ENCODE assay signal across 16 mouse cellular contexts in the genomic region with DNA sequence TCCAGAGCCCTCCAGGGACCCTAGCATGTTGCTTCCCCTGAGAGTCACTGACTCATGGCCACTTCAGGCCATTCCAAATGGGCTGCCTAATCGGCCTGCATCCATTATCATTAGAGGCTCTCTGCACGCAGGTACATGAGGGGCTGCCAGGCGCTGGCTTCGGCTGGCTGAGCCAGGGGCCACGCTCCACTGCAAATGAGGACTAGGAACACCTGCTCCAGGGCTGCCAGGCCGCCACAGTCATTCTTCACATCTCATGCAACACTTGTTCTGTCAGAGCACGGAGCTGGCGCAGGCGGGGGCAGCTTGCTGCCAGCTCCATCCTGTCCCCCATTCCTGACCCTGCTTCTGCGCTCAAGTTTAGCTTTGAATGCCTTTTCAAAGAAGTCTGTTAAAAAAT.
DNase-seq lines count a peak whose midpoint lies in the region; ATAC-seq and TF ChIP-seq lines count a peak whose summit lies in the region.
"Had no signal": no experiment of that assay in that cellular context is flagged by ENCODE, and none has a peak within 500 bp of the region (broad histone marks: within the 10 kb centered on the region; RNA-seq: fewer than 3 reads in every experiment).

No protein-coding gene starts in this region.

- no peak overlapping the region for H3K4me3 ChIP-seq in hindbrain, embryonic 16.5 days (ENCODE audit: low read length)
- no peak overlapping the region for H3K4me3 ChIP-seq in kidney, postnatal 0 days (replicated peaks; ENCODE audit: low read depth, low read length)
- no peak overlapping the region for H3K4me3 ChIP-seq in heart, adult 2 months
- H3K4me3 ChIP-seq: erythroblast, embryonic 14.5 days; limb, embryonic 13.5 days; lung, embryonic 15.5 days; megakaryocyte, embryonic 14.5 days; myocyte had no signal

- no peak overlapping the region for H3K27ac ChIP-seq in hindbrain, embryonic 16.5 days (ENCODE audit: low read depth, low read length)
- no peak overlapping the region for H3K27ac ChIP-seq in kidney, postnatal 0 days
- no peak overlapping the region for H3K27ac ChIP-seq in heart, adult 2 months
- H3K27ac ChIP-seq: lung, embryonic 15.5 days had no signal

- H3K9ac ChIP-seq in hindbrain, embryonic 16.5 days (ENCODE audit: low read depth, low read length): no peak overlapping the region
- H3K9ac ChIP-seq in kidney, postnatal 0 days (ENCODE audit: low read depth, low read length): no peak overlapping the region
- no peak overlapping the region for H3K9ac ChIP-seq in heart, adult 2 months (ENCODE audit: low read depth, low read length)
- H3K9ac ChIP-seq: limb, embryonic 13.5 days; lung, embryonic 15.5 days had no signal

- H3K27me3 ChIP-seq in hindbrain, embryonic 16.5 days (replicated peaks; ENCODE audit: control insufficient read depth, insufficient read depth, low read length): no peaks in the 10 kb centered on the region
- H3K27me3 ChIP-seq in kidney, postnatal 0 days (ENCODE audit: insufficient read depth, low read length): no peaks in the 10 kb centered on the region
- H3K27me3 ChIP-seq in heart, adult 2 months (ENCODE audit: control insufficient read depth, insufficient read depth, low read length): no peaks in the 10 kb centered on the region
- H3K27me3 ChIP-seq: lung, embryonic 15.5 days; megakaryocyte, embryonic 14.5 days had no signal

- H3K79me2 ChIP-seq in heart, adult 2 months (replicated peaks; ENCODE audit: control insufficient read depth, insufficient read depth, low read length): no peaks in the 10 kb centered on the region

- no peak overlapping the region for H3K4me2 ChIP-seq in hindbrain, embryonic 16.5 days (ENCODE audit: low read length)
- no peak overlapping the region for H3K4me2 ChIP-seq in kidney, postnatal 0 days (ENCODE audit: low read length)
- H3K4me2 ChIP-seq: limb, embryonic 13.5 days; lung, embryonic 15.5 days had no signal

- no peak for TF ChIP-seq CTCF in kidney, postnatal 0 days (IDR thresholded peaks at IDR 0.05; ENCODE audit: low read depth)
- no peak for TF ChIP-seq CTCF in heart, adult 2 months (IDR thresholded peaks at IDR 0.05)

- no peaks in the 10 kb centered on the region for H3K36me3 ChIP-seq in hindbrain, embryonic 16.5 days (ENCODE audit: control insufficient read depth, insufficient read depth, low read length)
- H3K36me3 ChIP-seq in kidney, postnatal 0 days (ENCODE audit: insufficient read depth, low read length): no peaks in the 10 kb centered on the region
- no peaks in the 10 kb centered on the region for H3K36me3 ChIP-seq in heart, adult 2 months (ENCODE audit: control insufficient read depth, insufficient read depth, low read length)
- H3K36me3 ChIP-seq: limb, embryonic 13.5 days; lung, embryonic 15.5 days had no signal

- peak; percentile 80 for ATAC-seq in hindbrain, embryonic 16.5 days
- ATAC-seq in kidney, postnatal 0 days (replicated peaks; ENCODE audit: low FRiP score, low read depth): peak; percentile 76
- no peak for ATAC-seq in megakaryocyte progenitor cell, adult 5-6 weeks (replicated peaks; ENCODE audit: poor library complexity)

- no peaks in the 10 kb centered on the region for H3K9me3 ChIP-seq in hindbrain, embryonic 16.5 days (ENCODE audit: control insufficient read depth, low read length)
- no peaks in the 10 kb centered on the region for H3K9me3 ChIP-seq in kidney, postnatal 0 days (replicated peaks; ENCODE audit: low read length)
- H3K9me3 ChIP-seq: limb, embryonic 13.5 days; lung, embryonic 15.5 days; megakaryocyte, embryonic 14.5 days had no signal

- WGBS in hindbrain, embryonic 16.5 days: 45% methylated on average over 10 of the region's 10 CpGs
- 52% methylated on average over 10 of the region's 10 CpGs for WGBS in kidney, postnatal 0 days
- WGBS in heart, adult 2 months: 92% methylated on average over 10 of the region's 10 CpGs

- TF ChIP-seq EP300 in heart, adult 2 months (IDR thresholded peaks at IDR 0.05; ENCODE audit: insufficient read depth, low read depth, low read length): no peak

- peak; percentile 14 for DNase-seq in ovary, postnatal 36 days (ENCODE audit: low spot score)
- DNase-seq in ovary, postnatal 10 days (ENCODE audit: low spot score): no peak
- peak; percentile 69 for DNase-seq in kidney, postnatal 0 days (ENCODE audit: low spot score)
- peak; percentile 55 for DNase-seq in retina, embryonic 14.5 days (ENCODE audit: low spot score)
- no peak for DNase-seq in thymus, postnatal 25 days
- no peak for DNase-seq in heart, adult 2 months
- DNase-seq: adrenal gland, postnatal 10 days; heart, adult 11 months; heart, postnatal 4 days had no signal

- intact Hi-C loops in heart, adult 2 months (cut with DNase I): no loop called here

- peaks cover 5% of the 10 kb centered on the region; the same call in 1 of the 2 replicates for H3K4me1 ChIP-seq in hindbrain, embryonic 16.5 days (ENCODE audit: control insufficient read depth, insufficient read depth, low read depth, low read length)
- H3K4me1 ChIP-seq in kidney, postnatal 0 days (replicated peaks; ENCODE audit: insufficient read depth, low read length): no peaks in the 10 kb centered on the region
- H3K4me1 ChIP-seq in heart, adult 2 months (ENCODE audit: control insufficient read depth, insufficient read depth, low read length): no peaks in the 10 kb centered on the region
- H3K4me1 ChIP-seq: lung, embryonic 15.5 days; megakaryocyte, embryonic 14.5 days had no signal

- no peak for TF ChIP-seq POLR2A in heart, adult 2 months (IDR thresholded peaks at IDR 0.05; ENCODE audit: insufficient read depth, low read depth, low read length)

Comparison
In these comparisons a context has a peak if more than half of its experiments do, and no peak if none do; other contexts are left out.
1. DNase-seq: peak in ovary, postnatal 36 days (single experiment), kidney, postnatal 0 days (single experiment) and retina, embryonic 14.5 days (single experiment); none in ovary, postnatal 10 days (single experiment), thymus, postnatal 25 days (single experiment) and heart, adult 2 months (0 of 2).